Mouse (Mus musculus) MEL (cell line): Measurements from ENCODE around the gene Atp8b5.

ENCODE experiments used
- CHD2 ChIP-seq: IDR thresholded peaks from 2 replicates; pipeline ENCODE4 v1.6.1; 2011; ENCODE audit warnings: low read length, improper control_type of control experiment
- CTCF ChIP-seq, 3 experiments: IDR thresholded peaks in 2 of 3; conservative IDR thresholded peaks in 1 of 3; 2 replicates each; pipeline ENCODE4 v1.5.1; 2011 to 2012; ENCODE audit warnings: low read length in 3 of 3, low read depth in 2 of 3, mild to moderate bottlenecking in 2 of 3, improper control_type of control experiment in 1 of 3, inconsistent platforms in 1 of 3, mixed read lengths in 1 of 3, moderate library complexity in 1 of 3; ENCODE audit not compliant: control insufficient read depth in 1 of 3, insufficient read depth in 1 of 3, poor library complexity in 1 of 3, severe bottlenecking in 1 of 3
- EP300 ChIP-seq, 2 experiments: IDR thresholded peaks; 2 replicates each; pipeline ENCODE4 v1.6.1; 2011; ENCODE audit warnings: improper control_type of control experiment in 2 of 2, low read length in 2 of 2, low read depth in 1 of 2, mild to moderate bottlenecking in 1 of 2
- ETS1 ChIP-seq: IDR thresholded peaks from 2 replicates; pipeline ENCODE4 v1.6.1; 2012; ENCODE audit warnings: low read depth, mild to moderate bottlenecking, inconsistent platforms, low read length, improper control_type of control experiment, moderate library complexity
- GATA1 ChIP-seq: IDR thresholded peaks from 2 replicates; pipeline ENCODE4 v1.6.1; 2011; ENCODE audit warnings: low read depth, low read length, improper control_type of control experiment
- JUND ChIP-seq: IDR thresholded peaks from 2 replicates; pipeline ENCODE4 v1.6.1; 2011; ENCODE audit warnings: low read depth, mild to moderate bottlenecking, improper control_type of control experiment, low read length
- MAFK ChIP-seq: IDR thresholded peaks from 2 replicates; pipeline ENCODE4 v1.6.1; 2011; ENCODE audit warnings: low read depth, mild to moderate bottlenecking, low read length, improper control_type of control experiment, borderline replicate concordance
- MYC ChIP-seq: IDR thresholded peaks from 2 replicates; pipeline ENCODE4 v1.6.1; 2011; ENCODE audit warnings: low read depth, mild to moderate bottlenecking, low read length, improper control_type of control experiment, moderate library complexity
- POLR2A ChIP-seq, 2 experiments: IDR thresholded peaks; 2 replicates each; pipeline ENCODE4 v1.6.1; 2011 to 2012; ENCODE audit warnings: low read length in 2 of 2, mild to moderate bottlenecking in 2 of 2, control low read depth in 1 of 2, improper control_type of control experiment in 1 of 2, low read depth in 1 of 2, moderate library complexity in 1 of 2; ENCODE audit not compliant: control insufficient read depth in 1 of 2, insufficient read depth in 1 of 2, poor library complexity in 1 of 2
- POLR2AphosphoS2 ChIP-seq: IDR thresholded peaks from 2 replicates; pipeline ENCODE4 v1.6.1; 2011; ENCODE audit warnings: low read length, improper control_type of control experiment
- SMC3 ChIP-seq: IDR thresholded peaks from 2 replicates; pipeline ENCODE4 v1.6.1; 2011; ENCODE audit warnings: low read depth, low read length, improper control_type of control experiment

DNA sequence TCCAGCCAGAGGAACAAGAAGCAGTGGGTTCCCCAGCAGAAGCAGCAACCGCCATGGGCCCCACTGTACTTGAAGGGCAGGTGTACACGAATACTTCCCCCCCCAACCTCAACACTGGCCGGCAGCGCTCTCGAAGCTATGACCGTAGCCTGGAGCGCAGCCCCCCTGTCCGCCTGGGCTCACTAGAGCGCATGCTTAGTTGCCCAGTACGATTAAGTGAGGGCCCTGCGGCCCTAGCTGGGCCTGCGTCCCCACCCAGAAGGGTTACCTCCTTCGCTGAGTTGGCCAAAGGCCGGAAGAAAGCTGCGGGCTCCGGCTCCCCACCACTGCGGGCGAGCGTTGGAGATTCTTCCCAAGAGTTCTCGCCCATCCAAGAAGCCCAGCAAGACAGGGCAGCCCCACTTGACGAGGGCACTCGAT is 149.1 kb downstream of the Atp8b5 start:
- no peak for TF ChIP-seq ETS1
- TF ChIP-seq CTCF (IDR thresholded peaks at IDR 0.05 in 2 of 3, conservative IDR thresholded peaks at IDR 0.05 in 1 of 3; ENCODE audit: control insufficient read depth in 1 of 3, insufficient read depth in 1 of 3, low read depth in 2 of 3, low read length in 3 of 3, poor library complexity in 1 of 3, severe bottlenecking in 1 of 3) = no peak
- no peak for TF ChIP-seq MAFK
- TF ChIP-seq MYC = no peak
- no peak for TF ChIP-seq EP300 (IDR thresholded peaks at IDR 0.05; ENCODE audit: low read depth in 1 of 2, low read length in 2 of 2)
- TF ChIP-seq JUND = no peak
- TF ChIP-seq CHD2 = no peak
- TF ChIP-seq POLR2A (IDR thresholded peaks at IDR 0.05; ENCODE audit: control insufficient read depth in 1 of 2, insufficient read depth in 1 of 2, low read depth in 1 of 2, low read length in 2 of 2, poor library complexity in 1 of 2) = no peak
- no peak for TF ChIP-seq GATA1
- TF ChIP-seq POLR2AphosphoS2 = no peak
- TF ChIP-seq SMC3 = no peak
